Mouse (Mus musculus) lung, adult 18-20 months (tissue): ENCODE measurements around the gene Ticrr.

Source experiments
- DNase-seq, 2 experiments: peaks; one replicate each; pipeline ENCODE4 v3.0.0; 2022; ENCODE audit warnings: mixed read lengths in 2 of 2

Ticrr gene

GRCm38 (mm10) chr7:79696495-79696894 lies 36.5 kb downstream of the Ticrr start:
- peak in 1 of 2 experiments; percentile 9 for DNase-seq

- no peak for DNase-seq
Observed at GRCm38 (mm10) chr7:79702755-79703154, 42.8 kb downstream of the Ticrr start.

DNA sequence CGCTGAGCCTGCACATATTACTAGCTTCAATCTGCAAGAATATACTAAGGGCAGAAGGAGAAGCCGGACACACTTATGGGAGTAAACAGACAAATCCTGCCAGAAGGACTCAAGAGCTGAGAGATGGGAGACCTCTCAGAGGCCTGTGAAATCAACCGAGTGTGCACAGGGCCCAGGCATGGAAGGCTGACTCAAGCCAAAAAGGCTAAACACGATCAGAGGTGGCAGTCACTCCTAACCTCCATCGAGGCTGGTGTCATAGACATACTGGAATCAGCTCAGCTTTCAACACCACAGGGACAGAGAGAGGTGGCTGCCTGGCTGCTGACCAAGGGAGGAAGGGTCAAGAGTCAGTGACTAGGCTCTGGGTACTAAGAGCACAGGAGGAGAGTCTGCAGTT lies 45.2 kb downstream of the Ticrr start:
- DNase-seq: no peak

- DNase-seq: no peak
Observed at GRCm38 (mm10) chr7:79710130-79710607, 50.2 kb downstream of the Ticrr start.

GRCm38 (mm10) chr7:79710831-79711230 lies 50.8 kb downstream of the Ticrr start:
- no peak for DNase-seq

DNA sequence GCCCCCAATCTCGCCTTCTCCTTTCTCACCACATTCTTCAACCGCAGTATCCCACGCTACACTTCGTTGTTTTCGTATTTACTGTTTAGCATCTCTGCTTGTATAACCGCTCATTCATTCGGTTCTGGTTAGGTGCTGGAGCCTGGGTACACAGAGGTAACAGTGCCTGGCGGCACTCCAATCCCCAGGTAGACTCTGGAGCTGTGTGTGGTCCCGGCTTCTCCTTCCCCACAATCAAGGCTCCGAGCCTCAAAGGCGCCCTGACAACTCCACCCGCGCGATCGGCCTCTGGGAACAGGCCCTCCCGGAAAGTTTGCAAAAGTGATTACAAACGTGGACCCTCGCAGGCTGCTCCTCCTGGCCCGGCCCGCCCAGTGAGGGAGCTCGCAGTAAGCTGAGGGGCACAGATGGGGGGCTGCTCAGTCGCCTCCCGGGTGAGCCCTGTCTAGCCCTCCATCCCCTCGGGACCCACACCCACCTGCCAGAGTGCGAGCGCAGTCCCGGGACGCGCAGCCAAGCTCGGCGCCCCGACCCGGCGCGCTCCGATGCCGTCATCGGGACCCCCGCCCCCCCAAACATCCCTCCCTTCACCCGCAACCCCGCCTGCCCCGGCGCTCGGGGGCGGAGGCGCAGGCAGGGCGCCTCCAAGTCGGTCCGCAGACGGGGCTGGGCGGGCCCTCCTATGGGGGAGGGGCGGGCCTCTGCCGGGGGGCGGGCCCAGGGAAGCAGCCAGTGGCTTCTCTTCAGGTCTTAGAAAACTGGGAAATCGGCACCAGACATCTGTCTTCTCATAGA lies 55.4 kb downstream of the Ticrr start, which contains the start of gene Kif7:
Gene Kif7, minus strand, starts transcription at position 534 of the 795 bp plus-strand sequence.
- DNase-seq: peak; percentile 77 to 89

DNA sequence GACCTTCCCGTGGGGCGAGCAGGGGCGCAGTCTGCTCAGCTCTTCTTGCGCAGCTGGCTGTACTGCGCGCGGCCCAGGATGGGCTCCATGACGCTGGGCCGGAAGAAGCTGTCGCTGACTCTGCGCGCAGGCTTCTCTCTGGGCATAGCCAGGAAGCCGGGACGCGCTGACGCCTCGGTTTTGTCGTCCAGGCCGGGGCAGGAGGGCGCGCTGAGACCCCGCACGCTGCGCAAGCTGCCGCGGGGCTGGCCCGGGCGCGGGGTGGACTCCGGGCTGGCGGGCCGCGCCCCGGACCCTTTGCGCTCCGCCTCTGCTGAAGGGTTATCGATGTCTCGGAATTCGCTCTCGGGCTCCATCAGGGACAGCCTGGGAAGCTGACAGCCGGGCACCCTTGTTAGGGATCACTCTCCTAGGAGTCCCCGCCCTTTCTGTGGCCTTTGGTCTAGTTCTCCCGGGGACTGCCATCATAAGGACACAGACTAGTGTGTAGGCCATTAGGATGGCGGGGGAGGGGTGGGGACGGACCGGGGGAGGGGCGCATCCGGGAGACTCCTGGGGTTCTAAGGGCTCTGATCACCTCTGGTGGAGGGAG lies 61.5 kb downstream of the Ticrr start:
- DNase-seq: peak; percentile 24 to 36

GRCm38 (mm10) chr7:79727091-79727490 lies 67.1 kb downstream of the Ticrr start:
- DNase-seq: peak; percentile 34 to 53

DNA sequence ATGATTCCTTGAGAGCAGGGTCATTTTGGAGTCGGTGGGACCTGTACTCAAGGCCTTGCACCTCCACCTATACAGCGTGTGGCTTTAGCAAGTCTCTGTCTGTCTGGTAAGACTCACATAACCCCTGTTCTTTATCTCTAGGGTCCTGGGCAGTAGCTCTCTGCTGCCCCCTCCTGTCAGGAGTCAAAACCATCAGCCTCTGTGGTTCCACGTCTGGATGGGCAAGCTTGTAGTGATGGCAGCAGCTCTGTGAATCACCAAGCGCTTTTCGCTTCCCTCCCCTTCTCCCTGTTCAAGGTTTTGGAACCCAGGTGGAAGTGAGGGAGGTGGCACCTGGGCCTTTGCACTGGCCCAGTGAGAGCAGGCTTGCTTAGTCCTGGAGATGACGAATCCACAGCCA lies 68.2 kb downstream of the Ticrr start:
- peak; percentile 53 for DNase-seq

GRCm38 (mm10) chr7:79729169-79729568 lies 69.2 kb downstream of the Ticrr start:
- peak; percentile 47 to 48 for DNase-seq

- DNase-seq: no peak
Observed at GRCm38 (mm10) chr7:79729743-79730370, 69.9 kb downstream of the Ticrr start.

DNA sequence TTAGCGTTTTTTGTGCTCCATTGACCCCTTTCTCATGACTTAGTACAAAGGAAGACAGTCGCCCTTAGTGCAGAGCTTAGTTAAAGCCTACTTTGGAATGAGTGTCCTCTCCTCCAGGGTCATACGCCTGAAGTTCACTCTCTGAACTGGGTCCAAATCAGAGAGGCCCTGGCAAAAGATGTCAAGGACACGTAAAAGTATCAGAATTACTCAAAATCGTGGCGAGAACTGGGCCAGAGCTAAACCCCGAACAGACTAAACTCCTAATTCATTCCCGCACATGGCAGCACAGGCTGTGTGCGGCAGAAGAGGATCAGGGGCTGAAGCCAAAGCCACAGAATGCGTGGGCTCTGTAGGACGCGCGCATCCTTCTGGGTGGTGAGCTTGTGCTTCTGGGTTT lies 71.4 kb downstream of the Ticrr start:
- no peak for DNase-seq

DNA sequence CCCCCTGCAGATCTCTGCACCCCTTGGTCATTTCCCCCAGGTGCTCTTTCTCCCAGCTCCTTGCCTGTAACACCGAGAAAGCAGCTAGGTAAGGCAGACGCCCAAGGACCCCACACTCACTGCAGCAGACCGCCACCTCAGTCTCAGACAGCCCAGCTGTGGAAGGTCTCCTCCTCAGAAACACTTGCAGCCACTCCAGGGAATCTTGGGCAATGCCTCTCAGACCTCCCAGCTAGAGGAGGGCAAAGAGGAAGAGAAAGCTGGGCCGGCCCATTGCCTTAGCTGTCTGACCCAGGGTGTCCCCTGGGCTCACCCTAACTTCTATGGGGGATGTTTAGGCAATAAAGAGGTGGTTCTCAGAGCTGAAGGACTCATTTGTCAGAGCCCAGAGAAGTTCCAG lies 72.6 kb downstream of the Ticrr start, which contains the start of gene Plin1:
Gene Plin1, minus strand, starts transcription at position 282 of the 400 bp plus-strand sequence.
- peak; percentile 17 to 44 for DNase-seq

GRCm38 (mm10) chr7:79734563-79734962 lies 74.6 kb downstream of the Ticrr start:
- peak in 1 of 2 experiments; percentile 16 for DNase-seq

- no peak for DNase-seq
Observed at GRCm38 (mm10) chr7:79736511-79736910, 76.5 kb downstream of the Ticrr start.

- DNase-seq: no peak
Observed at GRCm38 (mm10) chr7:79738913-79739312, 78.9 kb downstream of the Ticrr start.

GRCm38 (mm10) chr7:79740279-79740678 lies 80.3 kb downstream of the Ticrr start:
- no peak for DNase-seq

DNA sequence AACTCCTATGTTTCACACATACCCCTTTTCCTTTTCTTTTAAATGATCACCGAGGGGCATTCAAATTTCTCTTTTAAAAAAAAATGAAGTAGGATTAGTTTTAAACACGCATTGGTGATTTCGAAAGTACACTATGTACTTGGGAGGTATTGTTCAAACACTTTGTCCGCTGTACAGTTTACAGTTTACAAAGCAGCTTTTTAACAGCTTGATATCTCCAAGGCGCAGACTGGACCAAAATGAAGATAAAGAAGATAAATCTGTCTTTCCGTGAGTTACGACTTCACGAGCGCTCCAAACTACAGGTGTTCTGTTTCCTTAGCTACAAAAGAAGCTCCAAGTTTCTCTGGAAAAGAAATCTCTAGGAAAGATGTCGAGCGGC lies 82.3 kb downstream of the Ticrr start:
- DNase-seq: no peak

- DNase-seq: peak; percentile 87 to 90
Observed at GRCm38 (mm10) chr7:79742659-79743536, 82.9 kb downstream of the Ticrr start, which contains the start of the genes Pex11a and Wdr93. Pex11a (minus strand) TSS chr7:79743131. Wdr93 (plus strand) TSS chr7:79743163.

DNA sequence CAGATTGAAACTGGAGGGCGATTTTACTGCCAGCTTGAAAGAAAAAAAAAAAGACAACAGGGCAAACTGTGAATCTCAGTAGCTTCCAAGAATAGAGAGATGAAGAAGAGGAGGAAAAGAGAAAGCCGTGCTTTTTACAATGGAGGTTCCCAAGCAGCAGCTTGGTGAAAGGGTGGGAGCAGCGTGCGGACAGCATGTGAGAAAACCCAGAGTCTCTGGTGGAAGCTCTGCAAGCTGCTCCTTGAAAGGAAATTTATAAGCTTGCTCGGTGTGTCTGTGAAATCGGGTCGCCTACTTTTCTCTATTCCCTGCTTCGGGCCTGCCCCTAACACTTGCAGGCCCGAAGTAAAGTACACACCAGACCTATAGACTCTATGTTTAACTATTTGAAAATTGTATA lies 84.1 kb downstream of the Ticrr start:
- no peak for DNase-seq

- DNase-seq: no peak
Observed at GRCm38 (mm10) chr7:79744585-79744984, 84.6 kb downstream of the Ticrr start.

DNA sequence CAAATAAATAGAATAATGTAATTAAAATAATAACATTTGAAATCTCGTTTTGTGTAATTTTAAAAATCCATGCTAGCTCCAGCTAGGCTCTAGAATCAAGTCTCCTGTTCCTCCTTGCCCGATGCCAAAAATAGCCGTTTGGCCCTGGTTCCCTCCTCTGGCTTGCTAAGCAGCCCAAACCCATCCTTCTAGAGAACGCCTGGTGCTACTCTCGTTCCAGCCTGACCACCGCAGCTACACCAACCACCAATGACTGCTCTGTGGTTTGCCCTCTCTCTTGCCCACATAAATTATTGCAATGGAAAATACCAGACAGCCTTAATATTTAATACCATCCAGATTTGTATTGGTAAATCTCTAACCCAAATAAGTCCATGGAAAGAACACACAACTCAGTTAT lies 87.7 kb downstream of the Ticrr start:
- no peak for DNase-seq
